Mouse (Mus musculus): ENCODE data around the gene Gtf2h4. TPM values are rescaled to one million over a fixed set of nuclear protein-coding genes. Genes with fewer than 3 reads are reported as not detected.

Gene Gtf2h4
- polyA plus RNA-seq, 1 experiment from 2014 or later: 58.2 TPM

GRCm38 (mm10) chr17:35638475-35639190 lies 34.9 kb downstream of the Gtf2h4 start:
- Histone ChIP-seq H3K27me3 (peaks cover 23% of the 10 kb centered on the region), H3K27ac (no peak overlapping the region), H3K9ac (replicated peaks) (no peak overlapping the region), H3K36me3 (no peaks in the 10 kb centered on the region), H3K4me1 (replicated peaks) (peaks cover 5% of the 10 kb centered on the region), H3K4me3 (replicated peaks) (no peak overlapping the region), H3K4me2 (peak overlapping the region; percentile 41), H3K9me3 (no peaks in the 10 kb centered on the region)
- 23% methylated on average over 14 of the region's 14 CpGs for WGBS
- peak; percentile 49; the same call in 1 of the 2 replicates for ATAC-seq (ENCODE audit: insufficient number of reproducible peaks, insufficient read depth, low FRiP score, low TSS enrichment, low read depth)

GRCm38 (mm10) chr17:35636363-35636762 lies 37.2 kb downstream of the Gtf2h4 start:
- Histone ChIP-seq H3K4me3 (replicated peaks) (no peak overlapping the region), H3K9ac (replicated peaks) (no peak overlapping the region), H3K27ac (no peak overlapping the region), H3K9me3 (no peaks in the 10 kb centered on the region), H3K4me2 (0 out of 2 replicates have a peak overlapping the region, but pooled peaks have one; percentile 61), H3K27me3 (peaks cover 15% of the 10 kb centered on the region), H3K36me3 (no peaks in the 10 kb centered on the region), H3K4me1 (replicated peaks) (peaks cover 5% of the 10 kb centered on the region)
- ATAC-seq (ENCODE audit: insufficient number of reproducible peaks, insufficient read depth, low FRiP score, low TSS enrichment, low read depth): no peak
- 45% methylated on average over 5 of the region's 5 CpGs for WGBS

- Histone ChIP-seq H3K4me2 (peak overlapping the region; percentile 61), H3K9ac (replicated peaks) (no peak overlapping the region), H3K9me3 (no peaks in the 10 kb centered on the region), H3K36me3 (no peaks in the 10 kb centered on the region), H3K4me3 (replicated peaks) (peak overlapping the region; percentile 35), H3K27ac (no peak overlapping the region), H3K4me1 (replicated peaks) (peaks cover 5% of the 10 kb centered on the region), H3K27me3 (peaks cover 13% of the 10 kb centered on the region)
- 0 out of 2 replicates have a peak, but pooled peaks have one; percentile 21 for ATAC-seq (ENCODE audit: insufficient number of reproducible peaks, insufficient read depth, low FRiP score, low TSS enrichment, low read depth)
- 2% methylated on average over 15 of the region's 15 CpGs for WGBS
Observed at GRCm38 (mm10) chr17:35635699-35636111, 37.8 kb downstream of the Gtf2h4 start.

GRCm38 (mm10) chr17:35635202-35635601 lies 38.3 kb downstream of the Gtf2h4 start:
- Histone ChIP-seq H3K4me2 (no peak overlapping the region), H3K9ac (replicated peaks) (no peak overlapping the region), H3K9me3 (no peaks in the 10 kb centered on the region), H3K27ac (no peak overlapping the region), H3K27me3 (peaks cover 13% of the 10 kb centered on the region), H3K36me3 (no peaks in the 10 kb centered on the region), H3K4me1 (replicated peaks) (peaks cover 5% of the 10 kb centered on the region), H3K4me3 (replicated peaks) (no peak overlapping the region)
- WGBS: 78% methylated on average over 3 of the region's 3 CpGs
- ATAC-seq (ENCODE audit: insufficient number of reproducible peaks, insufficient read depth, low FRiP score, low TSS enrichment, low read depth): no peak

GRCm38 (mm10) chr17:35633992-35634391 lies 39.5 kb downstream of the Gtf2h4 start:
- no peak; the same call in 1 of the 2 replicates for ATAC-seq (ENCODE audit: insufficient number of reproducible peaks, insufficient read depth, low FRiP score, low TSS enrichment, low read depth)
- H3K9ac ChIP-seq (replicated peaks): no peak overlapping the region
- H3K4me1 ChIP-seq (replicated peaks): peaks cover 5% of the 10 kb centered on the region
- no peaks in the 10 kb centered on the region for H3K36me3 ChIP-seq
- no peak overlapping the region for H3K4me3 ChIP-seq (replicated peaks)
- H3K9me3 ChIP-seq: no peaks in the 10 kb centered on the region
- H3K4me2 ChIP-seq: no peak overlapping the region
- peaks cover 13% of the 10 kb centered on the region for H3K27me3 ChIP-seq
- WGBS: 6% methylated on average over 1 of the region's 1 CpGs
- no peak overlapping the region for H3K27ac ChIP-seq

- H3K27me3 ChIP-seq: no peaks in the 10 kb centered on the region
- H3K4me1 ChIP-seq (replicated peaks): no peaks in the 10 kb centered on the region
- WGBS: 83% methylated on average over 7 of the region's 7 CpGs
- ATAC-seq (ENCODE audit: insufficient number of reproducible peaks, insufficient read depth, low FRiP score, low TSS enrichment, low read depth): no peak
- H3K4me2 ChIP-seq: no peak within 1 kb of the TSS
- H3K9ac ChIP-seq (replicated peaks): no peak within 1 kb of the TSS
- no peak within 1 kb of the TSS for H3K4me3 ChIP-seq (replicated peaks)
- H3K27ac ChIP-seq: no peak within 1 kb of the TSS
- no peaks in the 10 kb centered on the region for H3K9me3 ChIP-seq
- H3K36me3 ChIP-seq: no peaks in the 10 kb centered on the region
Observed at GRCm38 (mm10) chr17:35626537-35626936, 47.0 kb downstream of the Gtf2h4 start, which contains the start of gene Gm9573. TSS of gene Gm9573 (minus strand) at chr17:35626637.

Other genes with a start within 250 kb of the Gtf2h4 start
- gene H2-Q6, start 248.9 kb downstream of the Gtf2h4 start, polyA plus RNA-seq (2016; fragmentation: Nextera tagmentation; extraction: Ambion mirVana): 2.0 TPM in 2 replicates
- gene H2-Q7, start 234.6 kb downstream of the Gtf2h4 start, polyA plus RNA-seq (2016; fragmentation: Nextera tagmentation; extraction: Ambion mirVana): 17.3 and 19.3 TPM in 2 replicates
- gene H2-Q10, start 203.7 kb downstream of the Gtf2h4 start, polyA plus RNA-seq (2016; fragmentation: Nextera tagmentation; extraction: Ambion mirVana): 0.41 and 0.42 TPM in 2 replicates
- gene Pou5f1, start 167.7 kb downstream of the Gtf2h4 start, polyA plus RNA-seq (2016; fragmentation: Nextera tagmentation; extraction: Ambion mirVana): 0.56 TPM in 1 of 2 replicates, not detected in the other
- 60.5 and 62.3 TPM in 2 replicates for gene Tcf19, start 156.9 kb downstream of the Gtf2h4 start, polyA plus RNA-seq (2016; fragmentation: Nextera tagmentation; extraction: Ambion mirVana)
- gene Cchcr1, start 156.6 kb downstream of the Gtf2h4 start, polyA plus RNA-seq (2016; fragmentation: Nextera tagmentation; extraction: Ambion mirVana): 26.1 and 26.3 TPM in 2 replicates
- gene Psors1c2, start 140.5 kb downstream of the Gtf2h4 start, polyA plus RNA-seq (2016; fragmentation: Nextera tagmentation; extraction: Ambion mirVana): 0.96 and 1.3 TPM in 2 replicates
- gene Cdsn, start 121.6 kb downstream of the Gtf2h4 start, polyA plus RNA-seq (2016; fragmentation: Nextera tagmentation; extraction: Ambion mirVana): not detected in 2 replicates
- 0.17 TPM in 1 of 2 replicates, not detected in the other for gene 2300002M23Rik, start 106.3 kb downstream of the Gtf2h4 start, polyA plus RNA-seq (2016; fragmentation: Nextera tagmentation; extraction: Ambion mirVana)
- gene Sfta2, start 72.2 kb downstream of the Gtf2h4 start, polyA plus RNA-seq (2016; fragmentation: Nextera tagmentation; extraction: Ambion mirVana): not detected in 2 replicates
- gene Gm9573, start 47.1 kb downstream of the Gtf2h4 start, polyA plus RNA-seq (2016; fragmentation: Nextera tagmentation; extraction: Ambion mirVana): not detected in 2 replicates
- gene Mucl3, start 30.0 kb downstream of the Gtf2h4 start, polyA plus RNA-seq (2016; fragmentation: Nextera tagmentation; extraction: Ambion mirVana): 0.08 and 0.10 TPM in 2 replicates
- 20.0 and 23.4 TPM in 2 replicates for gene Vars2, start 6.1 kb downstream of the Gtf2h4 start, polyA plus RNA-seq (2016; fragmentation: Nextera tagmentation; extraction: Ambion mirVana)
- 38.4 and 40.6 TPM in 2 replicates for gene Ddr1, start 30.9 kb upstream of the Gtf2h4 start, polyA plus RNA-seq (2016; fragmentation: Nextera tagmentation; extraction: Ambion mirVana)
- gene Ier3, start 147.9 kb upstream of the Gtf2h4 start, polyA plus RNA-seq (2016; fragmentation: Nextera tagmentation; extraction: Ambion mirVana): 8.7 and 9.9 TPM in 2 replicates
- 45.8 and 45.9 TPM in 2 replicates for gene Flot1, start 149.5 kb upstream of the Gtf2h4 start, polyA plus RNA-seq (2016; fragmentation: Nextera tagmentation; extraction: Ambion mirVana)
- gene Tubb5, start 164.6 kb upstream of the Gtf2h4 start, polyA plus RNA-seq (2016; fragmentation: Nextera tagmentation; extraction: Ambion mirVana): 1,183 and 1,215 TPM in 2 replicates
- gene Mdc1, start 167.8 kb upstream of the Gtf2h4 start, polyA plus RNA-seq (2016; fragmentation: Nextera tagmentation; extraction: Ambion mirVana): 16.9 and 19.4 TPM in 2 replicates
- 51.3 and 52.5 TPM in 2 replicates for gene Nrm, start 187.6 kb upstream of the Gtf2h4 start, polyA plus RNA-seq (2016; fragmentation: Nextera tagmentation; extraction: Ambion mirVana)
- 21.3 and 24.0 TPM in 2 replicates for gene Ppp1r18, start 191.9 kb upstream of the Gtf2h4 start, polyA plus RNA-seq (2016; fragmentation: Nextera tagmentation; extraction: Ambion mirVana)
- 56.9 and 64.3 TPM in 2 replicates for gene Dhx16, start 206.1 kb upstream of the Gtf2h4 start, polyA plus RNA-seq (2016; fragmentation: Nextera tagmentation; extraction: Ambion mirVana)
- gene 2310061I04Rik, start 223.7 kb upstream of the Gtf2h4 start, polyA plus RNA-seq (2016; fragmentation: Nextera tagmentation; extraction: Ambion mirVana): 18.6 and 24.8 TPM in 2 replicates
- gene Atat1, start 236.3 kb upstream of the Gtf2h4 start, polyA plus RNA-seq (2016; fragmentation: Nextera tagmentation; extraction: Ambion mirVana): 139 and 143 TPM in 2 replicates
- gene Mrps18b, start 242.7 kb upstream of the Gtf2h4 start, polyA plus RNA-seq (2016; fragmentation: Nextera tagmentation; extraction: Ambion mirVana): 61.2 and 66.8 TPM in 2 replicates
- 50.4 and 50.7 TPM in 2 replicates for gene Ppp1r10, start 242.7 kb upstream of the Gtf2h4 start, polyA plus RNA-seq (2016; fragmentation: Nextera tagmentation; extraction: Ambion mirVana)

Measured in limb, embryonic 12.5 days (tissue).